Comparison of ENCODE assay signal across 14 mouse cellular contexts in genomic region chr6:58814381-58814780, GRCm38 (mm10).
"Had no signal": no experiment of that assay in that cellular context is flagged by ENCODE, and none has a peak within 500 bp of the region (broad histone marks: within the 10 kb centered on the region; RNA-seq: fewer than 3 reads in every experiment).

No protein-coding gene starts in this region.

- DNase-seq: lung, adult 18-20 months; lung, embryonic 14.5 days; lung, postnatal 10 days; lung, postnatal 4 days; midbrain, embryonic 14.5 days; retina, postnatal 1 day; right cerebral cortex, adult 18-20 months; right cerebral cortex, postnatal 25 days; right cerebral cortex, postnatal 4 days; spleen, adult 18-20 months; thymus, adult 18-20 months; thymus, postnatal 14 days; thymus, postnatal 36 days had no signal

- ATAC-seq: midbrain, embryonic 16.5 days had no signal
